Mouse (Mus musculus) brain, adult 2 months (tissue): ENCODE measurements around the gene Ddx23.

Experiments
- DNase-seq: peaks from one replicate; pipeline ENCODE4 v3.0.0; 2011; ENCODE audit warnings: low read depth, low spot score

The Ddx23 gene

GRCm38 (mm10) chr15:98608784-98609250 is 53.9 kb downstream of the Ddx23 start:
- no peak for DNase-seq

- no peak for DNase-seq
Measured at GRCm38 (mm10) chr15:98608058-98608783, 54.5 kb downstream of the Ddx23 start.

GRCm38 (mm10) chr15:98607557-98607956 is 55.1 kb downstream of the Ddx23 start:
- DNase-seq, result no peak

- no peak for DNase-seq
Measured at GRCm38 (mm10) chr15:98606739-98607138, 56.0 kb downstream of the Ddx23 start.

- no peak for DNase-seq
Measured at GRCm38 (mm10) chr15:98606051-98606536, 56.6 kb downstream of the Ddx23 start.

GRCm38 (mm10) chr15:98604041-98604575 is 58.6 kb downstream of the Ddx23 start:
- no peak for DNase-seq

GRCm38 (mm10) chr15:98602921-98603458 is 59.7 kb downstream of the Ddx23 start:
- DNase-seq, result no peak

GRCm38 (mm10) chr15:98602191-98602881 is 60.4 kb downstream of the Ddx23 start:
- peak; percentile 43 for DNase-seq

- DNase-seq, result no peak
Measured at GRCm38 (mm10) chr15:98601832-98602190, 60.9 kb downstream of the Ddx23 start.

- peak; percentile 42 for DNase-seq
Measured at GRCm38 (mm10) chr15:98600036-98600709, 62.5 kb downstream of the Ddx23 start.

GRCm38 (mm10) chr15:98596609-98597008 is 66.1 kb downstream of the Ddx23 start:
- DNase-seq, result no peak
